Mouse (Mus musculus): ENCODE data around the gene Kcnq1.

GRCm38 (mm10) chr7:143371336-143371735 lies 265.2 kb downstream of the Kcnq1 start:
- TF ChIP-seq CHD2 (IDR thresholded peaks at IDR 0.05; ENCODE audit: low read depth, low read length) (no peak), ZNF384 (IDR thresholded peaks at IDR 0.05; ENCODE audit: low read depth, low read length) (no peak), HCFC1 (IDR thresholded peaks at IDR 0.05; ENCODE audit: borderline replicate concordance, insufficient read depth, low read length) (no peak), ZC3H11A (IDR thresholded peaks at IDR 0.05; ENCODE audit: borderline replicate concordance, low read depth, low read length) (no peak)

Measured in ES-E14 (cell line).